Mouse (Mus musculus) c-Kit-positive CD71-negative TER-119-negative erythroid progenitor cells, embryonic 14.5 days (primary cell): ENCODE results near the gene Cadm4.
A peak's percentile ranks its signal among the peaks of the same experiment; 100 is the strongest.
"Not testable (repeated sequence)": the region's sequence is repeated elsewhere in the genome, so short reads cannot be mapped to it uniquely, and the experiment has no call there.

Experiments
- DNase-seq: peaks from one replicate; pipeline ENCODE4 v3.0.0-alpha.2; 2013; ENCODE audit warnings: low read depth

The Cadm4 gene

GRCm38 (mm10) chr7:24467886-24468285 is 13.9 kb upstream of the Cadm4 start:
- DNase-seq = no peak

GRCm38 (mm10) chr7:24469126-24469525 is 12.7 kb upstream of the Cadm4 start:
- DNase-seq = no peak

GRCm38 (mm10) chr7:24470356-24470755 is 11.5 kb upstream of the Cadm4 start:
- no peak for DNase-seq

GRCm38 (mm10) chr7:24472442-24472841 is 9.4 kb upstream of the Cadm4 start:
- DNase-seq = no peak

GRCm38 (mm10) chr7:24472937-24473336 is 8.9 kb upstream of the Cadm4 start:
- no peak for DNase-seq

- DNase-seq = no peak
These were observed 7.8 kb upstream of the Cadm4 start for GRCm38 (mm10) chr7:24473913-24474529.

- no peak for DNase-seq
These were observed 6.9 kb upstream of the Cadm4 start for GRCm38 (mm10) chr7:24474811-24475506.

GRCm38 (mm10) chr7:24476338-24476737 is 5.5 kb upstream of the Cadm4 start:
- DNase-seq = no peak

GRCm38 (mm10) chr7:24476856-24477255 is 5.0 kb upstream of the Cadm4 start:
- DNase-seq = no peak

- DNase-seq = no peak
These were observed 2.9 kb upstream of the Cadm4 start for GRCm38 (mm10) chr7:24478911-24479310.

GRCm38 (mm10) chr7:24479685-24480084 is 2.1 kb upstream of the Cadm4 start:
- no peak for DNase-seq

GRCm38 (mm10) chr7:24480121-24480941 is 1.5 kb upstream of the Cadm4 start:
- no peak for DNase-seq

GRCm38 (mm10) chr7:24480986-24481473 is 793 bp upstream of the Cadm4 start:
- no peak for DNase-seq

- DNase-seq = no peak
These were observed 591 bp downstream of the Cadm4 start for GRCm38 (mm10) chr7:24482208-24483020.

GRCm38 (mm10) chr7:24483291-24483690 is 1.5 kb downstream of the Cadm4 start:
- DNase-seq = not testable (repeated sequence)

- no peak for DNase-seq
These were observed 3.7 kb downstream of the Cadm4 start for GRCm38 (mm10) chr7:24485481-24485880.

GRCm38 (mm10) chr7:24486654-24487130 is 4.9 kb downstream of the Cadm4 start:
- no peak for DNase-seq

- no peak for DNase-seq
These were observed 5.6 kb downstream of the Cadm4 start for GRCm38 (mm10) chr7:24487403-24487802.

- no peak for DNase-seq
These were observed 6.5 kb downstream of the Cadm4 start for GRCm38 (mm10) chr7:24488303-24488702.

GRCm38 (mm10) chr7:24499856-24500577 is 18.2 kb downstream of the Cadm4 start:
- no peak for DNase-seq

GRCm38 (mm10) chr7:24500929-24501328 is 19.1 kb downstream of the Cadm4 start:
- peak; percentile 58 for DNase-seq
